Mouse (Mus musculus) CD4-positive, CD25-positive, alpha-beta regulatory T cell, adult 9 weeks (primary cell): ENCODE measurements around the gene Serpinc1. TPM values are rescaled to one million over a fixed set of nuclear protein-coding genes. Genes with fewer than 3 reads are reported as not detected.

Source experiments
- polyA plus RNA-seq: library from polyadenylated mRNA; unstranded; fragments of 100-300 nt; shearing (Covaris generic); gene quantifications from one replicate; pipeline ENCODE4 v1.2.1, GENCODE M21; 2017

Gene Serpinc1
- 17.6 TPM for polyA plus RNA-seq

GRCm38 (mm10) chr1:160978071-160978735 lies at the start of gene Serpinc1:
Gene Serpinc1, plus strand, starts transcription at chr1:160978585.

GRCm38 (mm10) chr1:161034435-161035280 lies 56.3 kb downstream of the Serpinc1 start, which contains the start of gene Zbtb37:
Gene Zbtb37, minus strand, starts transcription at chr1:161034849.

Other genes with a start within 250 kb of the Serpinc1 start
- 359 TPM for gene Rabgap1l, start 185.4 kb upstream of the Serpinc1 start, polyA plus RNA-seq
- gene Rc3h1, start 72.2 kb upstream of the Serpinc1 start, polyA plus RNA-seq, result 7.2 TPM
- gene Zbtb37, start 56.3 kb downstream of the Serpinc1 start, polyA plus RNA-seq, result 19.8 TPM
- 19.1 TPM for gene Dars2, start 92.1 kb downstream of the Serpinc1 start, polyA plus RNA-seq
- gene Cenpl, start 92.1 kb downstream of the Serpinc1 start, polyA plus RNA-seq, result 18.3 TPM
- 44.1 TPM for gene Klhl20, start 152.9 kb downstream of the Serpinc1 start, polyA plus RNA-seq
- gene Ankrd45, start 164.1 kb downstream of the Serpinc1 start, polyA plus RNA-seq, result not detected
- not detected for gene Tex50, start 180.7 kb downstream of the Serpinc1 start, polyA plus RNA-seq